Mouse (Mus musculus) ES-Bruce4 (cell line): Measurements from ENCODE around the gene Rasgrp2.

Experiments
- CTCF ChIP-seq: IDR thresholded peaks from one replicate; pipeline ENCODE4 v1.8.1; 2011; ENCODE audit warnings: low read depth, low read length
- EP300 ChIP-seq: IDR thresholded peaks from 2 replicates; pipeline ENCODE4 v1.6.1; 2011; ENCODE audit warnings: low read depth, low read length; ENCODE audit not compliant: insufficient read depth
- POLR2A ChIP-seq: IDR thresholded peaks from one replicate; pipeline ENCODE4 v1.8.1; 2011; ENCODE audit warnings: low read length; ENCODE audit not compliant: insufficient read depth

DNA sequence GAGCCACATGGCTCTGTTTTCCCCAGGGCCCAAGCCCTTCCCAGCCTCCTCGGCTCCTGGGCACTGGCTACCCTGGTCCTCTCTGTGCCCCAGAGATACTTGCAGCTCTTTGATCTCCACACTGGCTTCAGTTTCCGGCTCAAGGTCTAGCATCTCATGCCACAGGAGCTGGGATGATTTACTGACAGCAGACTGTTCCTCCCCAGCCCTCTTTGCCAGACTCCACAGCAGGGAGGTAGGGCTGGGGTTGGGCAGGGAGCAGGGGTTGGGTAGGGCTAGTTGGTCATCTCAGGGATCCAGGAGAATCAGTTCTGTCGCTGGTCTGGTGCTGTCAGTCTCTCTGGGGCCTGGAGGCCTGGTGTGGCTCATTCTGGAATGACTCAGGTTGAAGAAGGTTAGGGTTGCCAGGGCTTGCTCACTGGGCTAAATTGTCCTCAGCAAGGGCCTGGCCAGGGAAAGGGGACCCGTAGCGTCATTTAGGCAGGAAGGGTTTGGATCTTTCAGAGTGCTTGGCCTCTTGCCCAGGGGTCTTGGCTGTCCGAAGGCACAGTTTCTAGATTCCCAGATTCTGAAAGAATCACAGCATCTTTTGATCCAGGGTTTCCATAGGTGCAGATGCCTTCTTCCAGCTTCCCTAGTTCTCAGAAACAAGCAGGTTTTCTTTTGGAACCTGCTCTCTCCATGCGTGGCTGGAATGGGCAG, 47.7 kb downstream of the Rasgrp2 start:
- TF ChIP-seq CTCF (no peak), POLR2A (no peak), EP300 (no peak)
